Mouse (Mus musculus) embryonic fibroblast, embryonic 13.5 days (primary cell): ENCODE measurements at regions not wholly inside any gene's neighbourhood (a gene's known extent, or its start where the extent isn't known, plus 50 kb on each side); places are given as distances from the start of the nearest gene placed in this dataset.

Source experiments
- CTCF ChIP-seq: IDR thresholded peaks from 2 replicates; pipeline ENCODE4 v1.5.1; 2011; ENCODE audit warnings: mild to moderate bottlenecking, control low read depth, low read length, moderate library complexity, borderline replicate concordance; ENCODE audit not compliant: insufficient read depth
- POLR2A ChIP-seq: IDR thresholded peaks from 2 replicates; pipeline ENCODE4 v1.6.1; 2011; ENCODE audit warnings: low read depth, mild to moderate bottlenecking, control low read depth, low read length, moderate library complexity

DNA sequence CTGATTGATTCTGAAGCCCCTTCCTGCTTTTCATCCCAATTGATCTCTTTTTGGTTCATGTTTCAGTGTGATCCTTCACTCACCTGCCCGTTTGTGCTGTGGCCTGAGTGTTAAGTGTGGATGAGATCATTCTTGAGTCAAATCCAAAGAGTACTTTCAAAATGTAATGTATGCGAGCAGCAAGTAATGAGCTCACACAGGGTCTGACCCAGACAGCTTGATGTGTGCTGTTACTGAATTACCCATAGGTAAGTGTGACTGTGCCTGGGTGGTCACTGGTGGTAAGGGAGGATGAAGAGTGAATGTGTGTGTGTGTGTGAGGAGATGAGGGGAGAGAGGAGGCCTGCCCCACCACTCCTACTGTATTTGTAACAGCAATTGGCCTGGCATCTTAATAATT lies 151.4 kb downstream of the Twistnb start:
- TF ChIP-seq CTCF (no peak), POLR2A (no peak)
